Mouse (Mus musculus): ENCODE data around the gene Kif13a.

- TF ChIP-seq GATA1 (IDR thresholded peaks at IDR 0.05; ENCODE audit: low read length) (no peak), TAL1 (IDR thresholded peaks at IDR 0.05; ENCODE audit: low read length) (no peak)
Measured at GRCm38 (mm10) chr13:46835351-46835750, 94.3 kb downstream of the Kif13a start.
